21 mouse cellular contexts compared by ENCODE assay signal in genomic region chr2:114536032-114536431, GRCm38 (mm10).
"Had no signal": no experiment of that assay in that cellular context is flagged by ENCODE, and none has a peak within 500 bp of the region (broad histone marks: within the 10 kb centered on the region; RNA-seq: fewer than 3 reads in every experiment).

No protein-coding gene starts in this region.

- H3K27ac ChIP-seq: kidney, embryonic 15.5 days; limb, embryonic 12.5 days; limb, embryonic 15.5 days; lung, embryonic 15.5 days; midbrain, embryonic 10.5 days; midbrain, embryonic 13.5 days had no signal

- H3K4me3 ChIP-seq: kidney, embryonic 15.5 days; limb, embryonic 12.5 days; limb, embryonic 15.5 days; lung, embryonic 15.5 days; megakaryocyte, embryonic 14.5 days; midbrain, embryonic 10.5 days; midbrain, embryonic 13.5 days had no signal

- ATAC-seq: midbrain, embryonic 13.5 days; midbrain, embryonic 16.5 days had no signal

- H3K4me2 ChIP-seq: kidney, embryonic 15.5 days; limb, embryonic 12.5 days; limb, embryonic 15.5 days; lung, embryonic 15.5 days; midbrain, embryonic 13.5 days had no signal

- H3K9me3 ChIP-seq: kidney, embryonic 15.5 days; limb, embryonic 12.5 days; limb, embryonic 15.5 days; lung, embryonic 15.5 days; megakaryocyte, embryonic 14.5 days; midbrain, embryonic 10.5 days; midbrain, embryonic 13.5 days had no signal

- DNase-seq: kidney, adult 11 months; kidney, adult 8-10 months; kidney, postnatal 10 days; kidney, postnatal 36 days; layer of hippocampus, postnatal 36 days; left cerebral cortex, postnatal 4 days; lung, adult 18-20 months; lung, postnatal 10 days; lung, postnatal 36 days; right cerebral cortex, adult 18-20 months; right cerebral cortex, postnatal 25 days; thymus, adult 18-20 months; thymus, postnatal 36 days had no signal

- H3K36me3 ChIP-seq: limb, embryonic 15.5 days; lung, embryonic 15.5 days had no signal

- H3K4me1 ChIP-seq: limb, embryonic 12.5 days; limb, embryonic 15.5 days; lung, embryonic 15.5 days; midbrain, embryonic 10.5 days; midbrain, embryonic 13.5 days had no signal

- H3K9ac ChIP-seq: kidney, embryonic 15.5 days; limb, embryonic 12.5 days; limb, embryonic 15.5 days; lung, embryonic 15.5 days; midbrain, embryonic 13.5 days had no signal

- H3K27me3 ChIP-seq: kidney, embryonic 15.5 days; limb, embryonic 12.5 days; limb, embryonic 15.5 days; lung, embryonic 15.5 days; megakaryocyte, embryonic 14.5 days; midbrain, embryonic 13.5 days had no signal
